Mouse (Mus musculus) v-Abl transformed pro-B cells (cell line): ENCODE measurements around the gene Exd1.

ENCODE experiments used
- in situ Hi-C, 2 experiments: fragments of 400-800 bp; cut with MboI; formaldehyde crosslinking; loops; one replicate each; pipeline ENCODE4 v1.15.1; 2025; ENCODE audit not compliant: unreplicated experiment in 2 of 2

The Exd1 gene

GRCm38 (mm10) chr2:119476621-119477391 is 70.6 kb downstream of the Exd1 start:
- in situ Hi-C loops: no loop called here

- in situ Hi-C loops: no loop called here
Observed at GRCm38 (mm10) chr2:119476166-119476565, 71.3 kb downstream of the Exd1 start.
